Mouse (Mus musculus): ENCODE data around the gene Fbxo8. TPM values are rescaled to one million over a fixed set of nuclear protein-coding genes. Genes with fewer than 3 reads are reported as not detected.

Gene Fbxo8
- polyA plus RNA-seq, 1 experiment from 2014 or later = 47.0 TPM

- H3K36me3 ChIP-seq (replicated peaks; ENCODE audit: control insufficient read depth, insufficient read depth) = peaks cover 20% of the 10 kb centered on the region
- H3K9ac ChIP-seq = no peak overlapping the region
- H3K27ac ChIP-seq = no peak overlapping the region
- no peak overlapping the region for H3K4me3 ChIP-seq (replicated peaks; ENCODE audit: low read length)
- DNase-seq (ENCODE audit: low spot score) (no peak), ATAC-seq (ENCODE audit: low FRiP score) (no peak)
- no peaks in the 10 kb centered on the region for H3K9me3 ChIP-seq (ENCODE audit: control insufficient read depth, low read length)
- H3K4me2 ChIP-seq (replicated peaks) = no peak overlapping the region
- 83% methylated on average over 2 of the region's 2 CpGs for WGBS
- H3K4me1 ChIP-seq (replicated peaks; ENCODE audit: control insufficient read depth, insufficient read depth, low read length) = no peaks in the 10 kb centered on the region
- no peaks in the 10 kb centered on the region for H3K27me3 ChIP-seq (ENCODE audit: control insufficient read depth, insufficient read depth, low read length)
These were observed 38.1 kb downstream of the Fbxo8 start for GRCm38 (mm10) chr8:56589004-56589403.

- Histone ChIP-seq H3K36me3 (replicated peaks; ENCODE audit: control insufficient read depth, insufficient read depth) (peaks cover 20% of the 10 kb centered on the region), H3K9ac (no peak overlapping the region), H3K4me1 (replicated peaks; ENCODE audit: control insufficient read depth, insufficient read depth, low read length) (no peaks in the 10 kb centered on the region), H3K4me2 (replicated peaks) (no peak overlapping the region), H3K4me3 (replicated peaks; ENCODE audit: low read length) (no peak overlapping the region), H3K9me3 (ENCODE audit: control insufficient read depth, low read length) (no peaks in the 10 kb centered on the region), H3K27ac (no peak overlapping the region), H3K27me3 (ENCODE audit: control insufficient read depth, insufficient read depth, low read length) (no peaks in the 10 kb centered on the region)
- no peak for ATAC-seq (ENCODE audit: low FRiP score)
- 94% methylated on average over 1 of the region's 1 CpGs for WGBS
- DNase-seq (ENCODE audit: low spot score) = no peak
These were observed 40.2 kb downstream of the Fbxo8 start for GRCm38 (mm10) chr8:56591084-56591483.

GRCm38 (mm10) chr8:56591502-56591901, 40.6 kb downstream of the Fbxo8 start:
- ATAC-seq (ENCODE audit: low FRiP score) (no peak), DNase-seq (ENCODE audit: low spot score) (no peak)
- Histone ChIP-seq H3K9ac (no peak overlapping the region), H3K36me3 (replicated peaks; ENCODE audit: control insufficient read depth, insufficient read depth) (peaks cover 20% of the 10 kb centered on the region), H3K27me3 (ENCODE audit: control insufficient read depth, insufficient read depth, low read length) (no peaks in the 10 kb centered on the region), H3K4me3 (replicated peaks; ENCODE audit: low read length) (no peak overlapping the region), H3K27ac (no peak overlapping the region), H3K4me1 (replicated peaks; ENCODE audit: control insufficient read depth, insufficient read depth, low read length) (no peaks in the 10 kb centered on the region), H3K9me3 (ENCODE audit: control insufficient read depth, low read length) (no peaks in the 10 kb centered on the region), H3K4me2 (replicated peaks) (no peak overlapping the region)
- 97% methylated on average over 5 of the region's 5 CpGs for WGBS

GRCm38 (mm10) chr8:56606481-56606880, 55.6 kb downstream of the Fbxo8 start:
- H3K36me3 ChIP-seq (replicated peaks; ENCODE audit: control insufficient read depth, insufficient read depth) = no peaks in the 10 kb centered on the region
- H3K9me3 ChIP-seq (ENCODE audit: control insufficient read depth, low read length) = no peaks in the 10 kb centered on the region
- no peak overlapping the region for H3K4me3 ChIP-seq (replicated peaks; ENCODE audit: low read length)
- no peaks in the 10 kb centered on the region for H3K27me3 ChIP-seq (ENCODE audit: control insufficient read depth, insufficient read depth, low read length)
- DNase-seq (ENCODE audit: low spot score) (no peak), ATAC-seq (ENCODE audit: low FRiP score) (no peak)
- 52% methylated on average over 3 of the region's 3 CpGs for WGBS
- no peaks in the 10 kb centered on the region for H3K4me1 ChIP-seq (replicated peaks; ENCODE audit: control insufficient read depth, insufficient read depth, low read length)
- H3K4me2 ChIP-seq (replicated peaks) = no peak overlapping the region
- no peak overlapping the region for H3K9ac ChIP-seq
- H3K27ac ChIP-seq = no peak overlapping the region

- no peak overlapping the region for H3K9ac ChIP-seq
- H3K4me3 ChIP-seq (replicated peaks; ENCODE audit: low read length) = no peak overlapping the region
- ATAC-seq (ENCODE audit: low FRiP score) = no peak
- H3K36me3 ChIP-seq (replicated peaks; ENCODE audit: control insufficient read depth, insufficient read depth) = no peaks in the 10 kb centered on the region
- no peaks in the 10 kb centered on the region for H3K4me1 ChIP-seq (replicated peaks; ENCODE audit: control insufficient read depth, insufficient read depth, low read length)
- no peak for DNase-seq (ENCODE audit: low spot score)
- H3K27ac ChIP-seq = no peak overlapping the region
- no peaks in the 10 kb centered on the region for H3K27me3 ChIP-seq (ENCODE audit: control insufficient read depth, insufficient read depth, low read length)
- H3K4me2 ChIP-seq (replicated peaks) = no peak overlapping the region
- no peaks in the 10 kb centered on the region for H3K9me3 ChIP-seq (ENCODE audit: control insufficient read depth, low read length)
- 95% methylated on average over 6 of the region's 6 CpGs for WGBS
These were observed 60.8 kb downstream of the Fbxo8 start for GRCm38 (mm10) chr8:56611736-56612135.

- no peak for DNase-seq (ENCODE audit: low spot score)
These were observed 63.3 kb downstream of the Fbxo8 start for GRCm38 (mm10) chr8:56614235-56614634.

GRCm38 (mm10) chr8:56615005-56615404, 64.1 kb downstream of the Fbxo8 start:
- Histone ChIP-seq H3K27ac (no peak overlapping the region), H3K4me1 (replicated peaks; ENCODE audit: control insufficient read depth, insufficient read depth, low read length) (no peaks in the 10 kb centered on the region), H3K4me3 (replicated peaks; ENCODE audit: low read length) (no peak overlapping the region), H3K36me3 (replicated peaks; ENCODE audit: control insufficient read depth, insufficient read depth) (no peaks in the 10 kb centered on the region), H3K27me3 (ENCODE audit: control insufficient read depth, insufficient read depth, low read length) (peaks cover 12% of the 10 kb centered on the region), H3K9ac (no peak overlapping the region), H3K4me2 (replicated peaks) (no peak overlapping the region), H3K9me3 (ENCODE audit: control insufficient read depth, low read length) (no peaks in the 10 kb centered on the region)
- ATAC-seq (ENCODE audit: low FRiP score) (peak; percentile 79), DNase-seq (ENCODE audit: low spot score) (peak; percentile 90)
- 4% methylated on average over 5 of the region's 5 CpGs for WGBS

More at GRCm38 (mm10) chr8:56614235-56614634, 63.3 kb downstream of the Fbxo8 start:
- H3K9me3 ChIP-seq (ENCODE audit: control insufficient read depth, low read length) = no peaks in the 10 kb centered on the region
- no peak overlapping the region for H3K9ac ChIP-seq
- H3K27me3 ChIP-seq (ENCODE audit: control insufficient read depth, insufficient read depth, low read length) = peaks cover 6% of the 10 kb centered on the region
- H3K4me1 ChIP-seq (replicated peaks; ENCODE audit: control insufficient read depth, insufficient read depth, low read length) = no peaks in the 10 kb centered on the region
- no peak overlapping the region for H3K4me3 ChIP-seq (replicated peaks; ENCODE audit: low read length)
- no peak for ATAC-seq (ENCODE audit: low FRiP score)
- WGBS = 95% methylated on average over 1 of the region's 1 CpGs
- H3K27ac ChIP-seq = no peak overlapping the region
- no peak overlapping the region for H3K4me2 ChIP-seq (replicated peaks)
- no peaks in the 10 kb centered on the region for H3K36me3 ChIP-seq (replicated peaks; ENCODE audit: control insufficient read depth, insufficient read depth)

GRCm38 (mm10) chr8:56616260-56616659, 65.4 kb downstream of the Fbxo8 start:
- no peak overlapping the region for H3K4me3 ChIP-seq (replicated peaks; ENCODE audit: low read length)
- no peak for ATAC-seq (ENCODE audit: low FRiP score)
- H3K4me1 ChIP-seq (replicated peaks; ENCODE audit: control insufficient read depth, insufficient read depth, low read length) = no peaks in the 10 kb centered on the region
- no peak overlapping the region for H3K4me2 ChIP-seq (replicated peaks)
- WGBS = 33% methylated on average over 7 of the region's 7 CpGs
- DNase-seq (ENCODE audit: low spot score) = no peak
- H3K27ac ChIP-seq = no peak overlapping the region
- no peak overlapping the region for H3K9ac ChIP-seq
- peaks cover 24% of the 10 kb centered on the region for H3K27me3 ChIP-seq (ENCODE audit: control insufficient read depth, insufficient read depth, low read length)
- H3K36me3 ChIP-seq (replicated peaks; ENCODE audit: control insufficient read depth, insufficient read depth) = no peaks in the 10 kb centered on the region
- H3K9me3 ChIP-seq (ENCODE audit: control insufficient read depth, low read length) = no peaks in the 10 kb centered on the region

GRCm38 (mm10) chr8:56617271-56617670, 66.4 kb downstream of the Fbxo8 start:
- 80% methylated on average over 6 of the region's 6 CpGs for WGBS
- no peak for ATAC-seq (ENCODE audit: low FRiP score)
- H3K27me3 ChIP-seq (ENCODE audit: control insufficient read depth, insufficient read depth, low read length) = peaks cover 34% of the 10 kb centered on the region
- H3K9me3 ChIP-seq (ENCODE audit: control insufficient read depth, low read length) = no peaks in the 10 kb centered on the region
- no peaks in the 10 kb centered on the region for H3K36me3 ChIP-seq (replicated peaks; ENCODE audit: control insufficient read depth, insufficient read depth)
- no peak overlapping the region for H3K4me2 ChIP-seq (replicated peaks)
- no peak overlapping the region for H3K4me3 ChIP-seq (replicated peaks; ENCODE audit: low read length)
- H3K9ac ChIP-seq = no peak overlapping the region
- no peak overlapping the region for H3K27ac ChIP-seq
- DNase-seq (ENCODE audit: low spot score) = no peak
- no peaks in the 10 kb centered on the region for H3K4me1 ChIP-seq (replicated peaks; ENCODE audit: control insufficient read depth, insufficient read depth, low read length)

GRCm38 (mm10) chr8:56619056-56619455, 68.2 kb downstream of the Fbxo8 start:
- Histone ChIP-seq H3K27ac (no peak overlapping the region), H3K4me3 (replicated peaks; ENCODE audit: low read length) (no peak overlapping the region), H3K9ac (no peak overlapping the region), H3K4me2 (replicated peaks) (no peak overlapping the region), H3K4me1 (replicated peaks; ENCODE audit: control insufficient read depth, insufficient read depth, low read length) (0 out of 2 replicates have a peak, but pooled peaks cover 5% of the 10 kb centered on the region), H3K36me3 (replicated peaks; ENCODE audit: control insufficient read depth, insufficient read depth) (no peaks in the 10 kb centered on the region), H3K9me3 (ENCODE audit: control insufficient read depth, low read length) (no peaks in the 10 kb centered on the region), H3K27me3 (ENCODE audit: control insufficient read depth, insufficient read depth, low read length) (peaks cover 52% of the 10 kb centered on the region)
- DNase-seq (ENCODE audit: low spot score) (no peak), ATAC-seq (ENCODE audit: low FRiP score) (no peak)
- WGBS = 22% methylated on average over 4 of the region's 4 CpGs

All from hindbrain, embryonic 14.5 days (tissue).